Mouse (Mus musculus) heart, postnatal 0 days (tissue): ENCODE data around the gene Fam71a. TPM values are rescaled to one million over a fixed set of nuclear protein-coding genes. Genes with fewer than 3 reads are reported as not detected.
A peak's percentile ranks its signal among the peaks of the same experiment; 100 is the strongest.

Experiments used
- ATAC-seq: fragments of 200-750 bp; cut with Nextera tagmentation; 2 replicates; pipeline ENCODE4 v1.8.0; 2017; ENCODE audit warnings: low read depth, moderate number of reproducible peaks, moderate library complexity; ENCODE audit not compliant: insufficient read depth
- DNase-seq: peaks from one replicate; pipeline ENCODE4 v3.0.0-alpha.2; 2016; ENCODE audit warnings: low spot score
- H3K27ac ChIP-seq: fragments of 300-500 bp; sonication (generic); 2 replicates; pipeline ENCODE4 v1.5.1; 2014; ENCODE audit warnings: low read depth, mild to moderate bottlenecking
- H3K27me3 ChIP-seq: fragments of 300-500 bp; sonication (generic); 2 replicates; pipeline ENCODE4 v1.6.1; 2014; ENCODE audit warnings: low read length, mixed read lengths; ENCODE audit not compliant: control insufficient read depth, insufficient read depth
- H3K36me3 ChIP-seq: fragments of 300-500 bp; sonication (generic); replicated peaks from 2 replicates; pipeline ENCODE4 v1.6.1; 2014; ENCODE audit warnings: low read length, mixed read lengths; ENCODE audit not compliant: control insufficient read depth, insufficient read depth
- H3K4me1 ChIP-seq: fragments of 300-500 bp; sonication (generic); 2 replicates; pipeline ENCODE4 v1.6.1; 2014; ENCODE audit warnings: antibody characterized with exemption; ENCODE audit not compliant: control insufficient read depth, insufficient read depth
- H3K4me2 ChIP-seq: fragments of 300-500 bp; sonication (generic); 2 replicates; pipeline ENCODE4 v1.6.1; 2014; ENCODE audit warnings: low read depth, mild to moderate bottlenecking, low read length, moderate library complexity
- H3K4me3 ChIP-seq: fragments of 300-500 bp; sonication (generic); 2 replicates; pipeline ENCODE4 v1.5.1; 2014; ENCODE audit warnings: low read depth, low read length
- H3K9ac ChIP-seq: fragments of 300-500 bp; sonication (generic); replicated peaks from 2 replicates; pipeline ENCODE4 v1.6.1; 2014; ENCODE audit warnings: low read depth, low read length, mixed read lengths
- H3K9me3 ChIP-seq: fragments of 300-500 bp; sonication (generic); replicated peaks from 2 replicates; pipeline ENCODE4 v1.6.1; 2016; ENCODE audit warnings: low read length; ENCODE audit not compliant: control insufficient read depth
- CTCF ChIP-seq: IDR thresholded peaks from 2 replicates; pipeline ENCODE4 v1.5.1; 2016; ENCODE audit warnings: antibody characterized with exemption, control low read depth, low read depth
- EP300 ChIP-seq: IDR thresholded peaks from 2 replicates; pipeline ENCODE4 v1.6.1; 2016; ENCODE audit warnings: antibody characterized with exemption, low read depth
- WGBS: fragments of 180-500 bp; shearing (Covaris S2); extraction: QIAGEN DNeasy Blood & Tissue Kit; methylation state at CpG from one replicate; pipeline ENCODE4 v1.1.7; 2014; 5-methylcytosine and 5-hydroxymethylcytosine counted together
- polyA plus RNA-seq: library from polyadenylated mRNA; unstranded; fragments of >200 nt; fragmentation: Nextera tagmentation; extraction: Ambion mirVana; gene quantifications from 2 replicates; pipeline ENCODE4 v1.2.1, GENCODE M21; 2015
- total RNA-seq: library from RNA; depleted of rRNA; stranded (reverse); fragments of >200 nt; gene quantifications from 2 replicates; pipeline ENCODE4 v1.2.3, GENCODE M21; 2014; ENCODE audit warnings: low replicate concordance

The Fam71a gene
- total and polyA plus RNA-seq, 2 experiments from 2014 or later, result not detected

DNA sequence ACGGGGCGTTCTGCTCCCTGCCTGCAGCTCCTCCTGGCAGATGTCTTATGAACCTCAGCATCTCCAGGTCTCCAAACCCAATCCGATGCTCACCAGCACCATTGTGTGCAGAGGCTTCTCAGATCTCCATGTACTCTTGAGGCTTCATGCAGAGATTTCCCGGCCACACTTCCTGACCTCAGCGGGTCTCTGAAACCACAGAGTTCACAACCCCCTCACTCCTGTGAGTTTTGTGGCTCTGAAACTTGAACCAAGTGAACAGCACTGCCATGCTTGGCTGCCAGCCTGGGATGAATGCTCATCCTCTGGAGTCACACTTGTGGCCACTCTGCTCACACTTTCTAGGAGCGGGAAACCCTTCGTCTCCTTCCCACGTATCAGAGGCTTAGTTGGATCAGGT is 23.6 kb downstream of the Fam71a start:
- Histone ChIP-seq H3K4me2 (no peak overlapping the region), H3K27ac (no peak overlapping the region), H3K4me3 (no peak overlapping the region), H3K27me3 (no peaks in the 10 kb centered on the region), H3K9me3 (no peaks in the 10 kb centered on the region), H3K4me1 (no peaks in the 10 kb centered on the region), H3K36me3 (no peaks in the 10 kb centered on the region), H3K9ac (no peak overlapping the region)
- DNase-seq (no peak), ATAC-seq (no peak)
- TF ChIP-seq CTCF (no peak), EP300 (no peak)
- WGBS, result 75% methylated on average over 8 of the region's 8 CpGs

DNA sequence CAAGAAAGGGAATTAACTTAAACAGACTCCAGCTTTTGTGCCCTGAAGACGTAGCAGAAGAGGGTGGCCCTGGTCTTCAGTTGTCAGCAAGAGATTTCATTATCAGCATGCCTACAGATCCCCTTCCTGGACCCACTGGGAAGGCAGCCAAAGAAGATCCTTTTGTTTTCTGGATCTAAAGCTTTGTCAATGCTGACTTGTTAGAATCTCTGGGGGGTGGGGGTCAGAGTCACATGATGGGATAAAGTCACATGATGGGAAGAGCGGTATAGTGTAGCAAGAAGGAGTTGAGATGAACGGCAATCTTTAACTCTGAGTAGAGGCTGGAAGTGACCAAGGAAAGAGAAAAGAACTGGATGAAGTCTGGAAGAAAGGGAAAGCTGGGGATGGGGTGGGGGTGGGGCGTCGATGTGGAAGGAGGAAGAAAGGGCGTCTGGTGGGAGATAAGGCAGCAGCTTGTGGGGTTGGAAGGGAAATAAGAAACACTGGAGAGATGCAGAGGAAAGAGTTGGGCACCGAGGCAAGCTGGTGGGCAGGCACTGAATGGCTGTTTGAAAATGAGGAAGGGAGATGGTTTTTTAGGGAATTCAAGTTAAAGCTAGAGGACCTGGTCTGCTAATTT is 25.6 kb downstream of the Fam71a start:
- H3K36me3 ChIP-seq, result no peaks in the 10 kb centered on the region
- DNase-seq (no peak), ATAC-seq (no peak)
- H3K4me2 ChIP-seq, result no peak overlapping the region
- no peaks in the 10 kb centered on the region for H3K9me3 ChIP-seq
- H3K4me1 ChIP-seq, result no peaks in the 10 kb centered on the region
- no peak overlapping the region for H3K9ac ChIP-seq
- no peak overlapping the region for H3K27ac ChIP-seq
- WGBS, result 26% methylated on average over 7 of the region's 7 CpGs
- no peaks in the 10 kb centered on the region for H3K27me3 ChIP-seq
- TF ChIP-seq EP300, result no peak
- TF ChIP-seq CTCF, result no peak
- no peak overlapping the region for H3K4me3 ChIP-seq

DNA sequence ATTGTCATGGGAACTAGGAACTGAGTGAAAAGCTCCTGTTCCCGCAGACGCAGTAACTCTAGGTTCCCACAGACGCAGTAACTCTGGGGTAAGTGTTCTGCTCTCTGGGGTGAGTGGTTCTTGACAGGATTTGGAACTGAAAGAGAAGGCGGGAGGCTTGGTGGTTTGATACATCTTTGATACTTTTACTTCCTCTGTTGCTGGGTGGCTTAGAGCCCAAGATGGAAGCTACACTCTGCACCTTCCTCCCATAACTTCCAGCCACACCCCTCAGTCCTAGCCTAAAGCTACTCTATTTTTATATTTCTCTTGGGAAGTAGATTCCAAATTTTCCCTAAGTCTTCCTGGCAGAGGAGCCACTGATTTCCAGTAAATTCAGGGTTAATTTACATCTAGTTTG is 26.2 kb downstream of the Fam71a start:
- TF ChIP-seq EP300 (no peak), CTCF (no peak)
- H3K9me3 ChIP-seq, result no peaks in the 10 kb centered on the region
- DNase-seq, result no peak
- no peak overlapping the region for H3K4me2 ChIP-seq
- no peaks in the 10 kb centered on the region for H3K4me1 ChIP-seq
- ATAC-seq, result no peak
- H3K36me3 ChIP-seq, result no peaks in the 10 kb centered on the region
- no peak overlapping the region for H3K9ac ChIP-seq
- H3K27ac ChIP-seq, result no peak overlapping the region
- no peak overlapping the region for H3K4me3 ChIP-seq
- no peaks in the 10 kb centered on the region for H3K27me3 ChIP-seq
- 83% methylated on average over 4 of the region's 4 CpGs for WGBS

DNA sequence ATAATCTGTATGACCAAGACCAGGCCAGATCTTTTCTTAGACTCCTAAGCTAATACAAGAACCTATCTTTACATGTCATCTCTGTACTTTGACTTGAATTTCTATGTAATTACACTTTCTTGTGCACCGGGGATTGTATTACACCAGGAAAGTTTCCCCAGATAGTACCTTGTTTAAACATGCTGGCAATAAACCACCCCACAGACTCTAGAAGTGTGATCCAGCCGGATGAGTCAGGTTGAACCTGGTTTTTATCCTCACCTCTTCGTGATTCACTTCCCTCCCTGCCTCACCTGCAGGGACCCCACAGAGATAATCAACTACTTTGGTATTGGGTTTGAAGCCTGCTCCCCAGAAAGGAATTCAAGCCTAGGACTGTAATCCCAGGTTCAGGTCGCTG is 29.2 kb downstream of the Fam71a start:
- H3K9ac ChIP-seq, result no peak overlapping the region
- no peaks in the 10 kb centered on the region for H3K4me1 ChIP-seq
- H3K36me3 ChIP-seq, result no peaks in the 10 kb centered on the region
- no peak overlapping the region for H3K4me3 ChIP-seq
- 69% methylated on average over 4 of the region's 4 CpGs for WGBS
- no peak for ATAC-seq
- no peaks in the 10 kb centered on the region for H3K27me3 ChIP-seq
- H3K27ac ChIP-seq, result no peak overlapping the region
- H3K9me3 ChIP-seq, result no peaks in the 10 kb centered on the region
- no peak for DNase-seq
- TF ChIP-seq EP300 (no peak), CTCF (no peak)
- H3K4me2 ChIP-seq, result no peak overlapping the region

DNA sequence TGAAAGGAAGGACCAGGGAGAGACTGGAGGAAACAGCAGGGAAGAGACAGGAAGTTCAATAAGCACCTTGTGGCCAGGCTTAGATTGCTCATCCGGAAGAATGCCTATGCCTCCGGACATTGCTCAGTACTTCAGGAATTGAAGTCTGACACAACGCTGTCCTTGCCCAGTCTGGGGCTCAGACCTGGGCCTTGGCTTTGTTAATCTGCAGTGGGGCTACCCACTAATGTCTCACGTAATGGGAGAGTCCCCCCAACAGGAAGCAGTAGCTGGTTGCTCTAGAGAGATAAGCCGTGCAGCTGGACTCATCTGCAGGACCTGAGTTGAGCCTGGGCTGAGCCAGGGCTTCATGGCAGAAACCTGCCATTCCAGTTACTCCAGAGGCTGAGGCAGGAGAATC is 31.7 kb downstream of the Fam71a start:
- 65% methylated on average over 5 of the region's 5 CpGs for WGBS
- no peaks in the 10 kb centered on the region; the same call in 1 of the 2 replicates for H3K9me3 ChIP-seq
- DNase-seq (no peak), ATAC-seq (peak; percentile 49)
- no peak for TF ChIP-seq CTCF
- TF ChIP-seq EP300, result no peak
- H3K4me2 ChIP-seq, result no peak overlapping the region
- no peaks in the 10 kb centered on the region for H3K4me1 ChIP-seq
- H3K36me3 ChIP-seq, result no peaks in the 10 kb centered on the region
- no peak overlapping the region for H3K4me3 ChIP-seq
- H3K9ac ChIP-seq, result no peak overlapping the region
- H3K27me3 ChIP-seq, result no peaks in the 10 kb centered on the region
- no peak overlapping the region for H3K27ac ChIP-seq

DNA sequence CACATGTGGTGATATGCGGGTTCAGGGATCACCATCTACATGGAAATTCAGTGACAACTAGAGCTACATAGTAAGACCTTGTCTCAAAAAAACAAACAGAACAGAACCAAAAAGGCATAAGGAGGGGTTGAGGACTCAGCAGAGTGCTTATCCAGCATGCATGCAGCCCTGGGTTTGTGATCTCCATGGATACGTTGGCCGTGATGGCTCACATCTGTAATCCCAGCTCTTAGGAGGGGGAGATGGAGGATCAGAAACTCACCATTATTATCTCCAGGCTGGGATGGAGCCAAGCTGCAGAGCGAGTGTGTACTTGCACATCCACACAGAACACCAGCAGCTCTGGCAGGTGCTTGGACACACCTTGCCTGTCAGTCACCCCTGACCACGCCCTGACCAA is 32.4 kb downstream of the Fam71a start:
- Histone ChIP-seq H3K4me1 (no peaks in the 10 kb centered on the region), H3K9me3 (no peaks in the 10 kb centered on the region; the same call in 1 of the 2 replicates), H3K27me3 (no peaks in the 10 kb centered on the region), H3K36me3 (no peaks in the 10 kb centered on the region), H3K9ac (no peak overlapping the region), H3K4me2 (no peak overlapping the region), H3K27ac (no peak overlapping the region), H3K4me3 (no peak overlapping the region)
- DNase-seq (no peak), ATAC-seq (no peak)
- TF ChIP-seq CTCF (no peak), EP300 (no peak)
- 57% methylated on average over 5 of the region's 5 CpGs for WGBS
